Mouse (Mus musculus) forebrain, embryonic 10.5 days (tissue): Measurements from ENCODE around the gene Gucd1. TPM values are rescaled to one million over a fixed set of nuclear protein-coding genes. Genes with fewer than 3 reads are reported as not detected.
A peak's percentile ranks its signal among the peaks of the same experiment; 100 is the strongest.
"Not testable (repeated sequence)": the region's sequence is repeated elsewhere in the genome, so short reads cannot be mapped to it uniquely, and the experiment has no call there.

Experiments
- DNase-seq: peaks from one replicate; pipeline ENCODE4 v3.0.0-alpha.2; 2017; ENCODE audit warnings: low spot score; ENCODE audit errors: extremely low spot score
- H3K27ac ChIP-seq: fragments of 300-500 bp; sonication (generic); 2 replicates; pipeline ENCODE4 v1.5.1; 2016; ENCODE audit warnings: mild to moderate bottlenecking
- H3K27me3 ChIP-seq: fragments of 300-500 bp; sonication (generic); 2 replicates; pipeline ENCODE4 v1.6.1; 2016; ENCODE audit warnings: mild to moderate bottlenecking; ENCODE audit not compliant: poor library complexity, severe bottlenecking
- H3K36me3 ChIP-seq: fragments of 300-500 bp; sonication (generic); replicated peaks from 2 replicates; pipeline ENCODE4 v1.6.1; 2016; ENCODE audit warnings: mild to moderate bottlenecking, moderate library complexity
- H3K4me1 ChIP-seq: fragments of 300-500 bp; sonication (generic); 2 replicates; pipeline ENCODE4 v1.6.1; 2016
- H3K4me3 ChIP-seq: fragments of 300-500 bp; sonication (generic); 2 replicates; pipeline ENCODE4 v1.5.1; 2016; ENCODE audit warnings: mild to moderate bottlenecking, moderate library complexity
- H3K9me3 ChIP-seq: fragments of 300-500 bp; sonication (generic); 2 replicates; pipeline ENCODE4 v1.6.1; 2016; ENCODE audit warnings: mild to moderate bottlenecking, moderate library complexity
- WGBS: fragments of 180-500 bp; shearing (Covaris S2); methylation state at CpG from one replicate; pipeline ENCODE4 v1.1.7; 2016; 5-methylcytosine and 5-hydroxymethylcytosine counted together
- polyA plus RNA-seq: library from polyadenylated mRNA; unstranded; fragments of >200 nt; fragmentation: Nextera tagmentation; extraction: Ambion mirVana; gene quantifications from 2 replicates; pipeline ENCODE4 v1.2.1, GENCODE M21; 2016

The Gucd1 gene
- polyA plus RNA-seq, 1 experiment from 2014 or later, result 28.6 TPM

- peaks cover 6% of the 10 kb centered on the region; the same call in 1 of the 2 replicates for H3K9me3 ChIP-seq
- no peaks in the 10 kb centered on the region for H3K4me1 ChIP-seq
- no peak overlapping the region for H3K27ac ChIP-seq
- WGBS, result 88% methylated on average over 7 of the region's 7 CpGs
- H3K36me3 ChIP-seq, result no peaks in the 10 kb centered on the region
- H3K27me3 ChIP-seq, result no peaks in the 10 kb centered on the region
- DNase-seq, result no peak
- H3K4me3 ChIP-seq, result no peak overlapping the region
Measured at GRCm38 (mm10) chr10:75429522-75430146, 88.1 kb downstream of the Gucd1 start.

- Histone ChIP-seq H3K4me1 (no peaks in the 10 kb centered on the region), H3K9me3 (peaks cover 6% of the 10 kb centered on the region; the same call in 1 of the 2 replicates), H3K4me3 (no peak overlapping the region), H3K36me3 (no peaks in the 10 kb centered on the region), H3K27ac (no peak overlapping the region), H3K27me3 (no peaks in the 10 kb centered on the region)
- no peak for DNase-seq
- 82% methylated on average over 6 of the region's 6 CpGs for WGBS
Measured at GRCm38 (mm10) chr10:75429004-75429380, 88.8 kb downstream of the Gucd1 start.

GRCm38 (mm10) chr10:75428049-75429003, 89.4 kb downstream of the Gucd1 start:
- no peak for DNase-seq
- 92% methylated on average over 13 of the region's 13 CpGs for WGBS
- no peak overlapping the region for H3K4me3 ChIP-seq

GRCm38 (mm10) chr10:75424498-75424901, 93.3 kb downstream of the Gucd1 start:
- H3K4me3 ChIP-seq, result no peak overlapping the region
- H3K36me3 ChIP-seq, result no peaks in the 10 kb centered on the region
- DNase-seq, result no peak
- no peaks in the 10 kb centered on the region for H3K9me3 ChIP-seq
- no peaks in the 10 kb centered on the region for H3K27me3 ChIP-seq
- no peaks in the 10 kb centered on the region for H3K4me1 ChIP-seq
- H3K27ac ChIP-seq, result no peak overlapping the region
- WGBS, result 95% methylated on average over 10 of the region's 10 CpGs

More at GRCm38 (mm10) chr10:75428049-75429003, 89.4 kb downstream of the Gucd1 start:
- Histone ChIP-seq H3K27me3 (no peaks in the 10 kb centered on the region), H3K27ac (no peak overlapping the region), H3K36me3 (no peaks in the 10 kb centered on the region), H3K9me3 (peaks cover 6% of the 10 kb centered on the region; the same call in 1 of the 2 replicates), H3K4me1 (no peaks in the 10 kb centered on the region)

GRCm38 (mm10) chr10:75418747-75419146, 99.0 kb downstream of the Gucd1 start:
- no peaks in the 10 kb centered on the region for H3K27me3 ChIP-seq
- no peak overlapping the region for H3K4me3 ChIP-seq
- 63% methylated on average over 4 of the region's 4 CpGs for WGBS
- H3K36me3 ChIP-seq, result no peaks in the 10 kb centered on the region
- no peaks in the 10 kb centered on the region for H3K4me1 ChIP-seq
- no peak overlapping the region for H3K27ac ChIP-seq
- no peaks in the 10 kb centered on the region for H3K9me3 ChIP-seq
- no peak for DNase-seq

GRCm38 (mm10) chr10:75417363-75418042, 100.3 kb downstream of the Gucd1 start:
- Histone ChIP-seq H3K4me1 (peaks cover 7% of the 10 kb centered on the region), H3K27ac (no peak overlapping the region), H3K36me3 (no peaks in the 10 kb centered on the region), H3K27me3 (no peaks in the 10 kb centered on the region), H3K4me3 (no peak overlapping the region), H3K9me3 (no peaks in the 10 kb centered on the region)
- no peak for DNase-seq
- WGBS, result 91% methylated on average over 8 of the region's 8 CpGs

- Histone ChIP-seq H3K27me3 (no peaks in the 10 kb centered on the region), H3K27ac (no peak overlapping the region), H3K9me3 (no peaks in the 10 kb centered on the region), H3K36me3 (no peaks in the 10 kb centered on the region), H3K4me1 (peaks cover 21% of the 10 kb centered on the region), H3K4me3 (no peak overlapping the region)
- WGBS, result 88% methylated on average over 7 of the region's 7 CpGs
- no peak for DNase-seq
Measured at GRCm38 (mm10) chr10:75414925-75415324, 102.8 kb downstream of the Gucd1 start.

GRCm38 (mm10) chr10:75412114-75413103, 105.4 kb downstream of the Gucd1 start:
- H3K27me3 ChIP-seq, result no peaks in the 10 kb centered on the region
- H3K4me3 ChIP-seq, result no peak overlapping the region
- no peak for DNase-seq
- H3K4me1 ChIP-seq, result peaks cover 21% of the 10 kb centered on the region
- WGBS, result 71% methylated on average over 27 of the region's 27 CpGs
- H3K36me3 ChIP-seq, result no peaks in the 10 kb centered on the region
- peak overlapping the region; percentile 22; the same call in 1 of the 2 replicates for H3K27ac ChIP-seq
- no peaks in the 10 kb centered on the region for H3K9me3 ChIP-seq

GRCm38 (mm10) chr10:75411343-75412113, 106.2 kb downstream of the Gucd1 start:
- Histone ChIP-seq H3K27ac (peak overlapping the region; percentile 30; the same call in 1 of the 2 replicates), H3K4me1 (peaks cover 23% of the 10 kb centered on the region)
- H3K4me3 ChIP-seq, H3K27me3 ChIP-seq, H3K9me3 ChIP-seq, DNase-seq, H3K36me3 ChIP-seq: not testable (repeated sequence)
- WGBS, result 33% methylated on average over 10 of the region's 10 CpGs

- Histone ChIP-seq H3K4me3 (no peak overlapping the region), H3K27me3 (no peaks in the 10 kb centered on the region), H3K36me3 (no peaks in the 10 kb centered on the region), H3K4me1 (peaks cover 19% of the 10 kb centered on the region), H3K9me3 (no peaks in the 10 kb centered on the region), H3K27ac (no peak overlapping the region)
- no peak for DNase-seq
- WGBS, result 81% methylated on average over 4 of the region's 4 CpGs
Measured at GRCm38 (mm10) chr10:75407741-75408140, 110.0 kb downstream of the Gucd1 start.

GRCm38 (mm10) chr10:75406755-75407154, 111.0 kb downstream of the Gucd1 start:
- Histone ChIP-seq H3K4me3 (no peak overlapping the region), H3K27me3 (no peaks in the 10 kb centered on the region), H3K36me3 (no peaks in the 10 kb centered on the region), H3K27ac (no peak overlapping the region), H3K4me1 (peaks cover 10% of the 10 kb centered on the region), H3K9me3 (no peaks in the 10 kb centered on the region)
- WGBS, result 54% methylated on average over 13 of the region's 13 CpGs
- no peak for DNase-seq
